Mouse (Mus musculus): ENCODE measurements around the gene Arid5a.

Arid5a gene

DNA sequence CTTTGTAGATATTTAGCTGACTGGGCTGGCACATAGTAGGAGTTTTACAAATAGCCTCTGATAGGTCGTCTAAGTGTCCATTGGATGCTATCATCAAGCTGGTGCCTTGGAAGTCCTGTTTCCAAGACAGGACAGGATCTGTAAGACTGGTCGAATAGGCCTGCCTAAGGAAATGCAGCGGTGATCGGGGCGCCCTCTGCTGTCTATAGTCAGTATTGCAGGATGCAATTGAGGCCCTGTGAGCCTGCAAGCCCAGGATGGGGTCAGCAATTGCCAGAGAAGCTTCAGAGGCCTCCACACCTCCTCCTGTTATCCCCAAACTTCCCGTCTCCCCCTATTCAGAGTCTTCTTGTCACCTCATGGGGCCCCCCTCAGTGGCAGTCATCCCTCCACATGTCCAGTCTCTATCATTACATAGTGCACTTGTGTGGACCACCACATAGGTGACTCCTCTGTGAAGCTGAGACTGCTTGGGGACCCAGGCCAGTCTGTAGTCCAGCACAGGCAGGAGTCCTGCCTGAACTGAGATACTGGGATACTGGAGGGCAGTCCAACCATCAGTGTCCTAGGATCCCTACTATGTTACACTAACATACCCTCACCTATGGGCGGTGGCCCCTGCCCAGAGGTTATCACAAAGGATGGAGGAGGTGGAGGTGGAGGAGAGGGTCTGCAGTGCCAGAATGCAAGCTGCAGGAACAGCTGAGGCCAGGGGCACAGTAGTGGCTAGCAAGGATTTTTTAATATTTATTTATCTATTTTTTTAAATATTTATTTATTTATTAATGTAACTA is 30.1 kb upstream of the Arid5a start:
- in situ Hi-C loops (cut with MboI; ENCODE audit: low pct_unique_long_range_greater_than_20kb in 1 of 2, low sequenced_read_pairs in 2 of 2, unreplicated experiment in 1 of 2), result no loop called here

GRCm38 (mm10) chr1:36279202-36279601 is 28.3 kb upstream of the Arid5a start:
- in situ Hi-C loops (cut with MboI; ENCODE audit: low pct_unique_long_range_greater_than_20kb in 1 of 2, low sequenced_read_pairs in 2 of 2, unreplicated experiment in 1 of 2), result no loop called here

- in situ Hi-C loops (cut with MboI; ENCODE audit: low pct_unique_long_range_greater_than_20kb in 1 of 2, low sequenced_read_pairs in 2 of 2, unreplicated experiment in 1 of 2), result no loop called here
Observed at GRCm38 (mm10) chr1:36280938-36281337, 26.6 kb upstream of the Arid5a start.

GRCm38 (mm10) chr1:36281849-36282248 is 25.7 kb upstream of the Arid5a start:
- in situ Hi-C loops (cut with MboI; ENCODE audit: low pct_unique_long_range_greater_than_20kb in 1 of 2, low sequenced_read_pairs in 2 of 2, unreplicated experiment in 1 of 2), result no loop called here

GRCm38 (mm10) chr1:36293470-36293869 is 14.1 kb upstream of the Arid5a start:
- in situ Hi-C loops (cut with MboI; ENCODE audit: low pct_unique_long_range_greater_than_20kb in 1 of 2, low sequenced_read_pairs in 2 of 2, unreplicated experiment in 1 of 2), result no loop called here

DNA sequence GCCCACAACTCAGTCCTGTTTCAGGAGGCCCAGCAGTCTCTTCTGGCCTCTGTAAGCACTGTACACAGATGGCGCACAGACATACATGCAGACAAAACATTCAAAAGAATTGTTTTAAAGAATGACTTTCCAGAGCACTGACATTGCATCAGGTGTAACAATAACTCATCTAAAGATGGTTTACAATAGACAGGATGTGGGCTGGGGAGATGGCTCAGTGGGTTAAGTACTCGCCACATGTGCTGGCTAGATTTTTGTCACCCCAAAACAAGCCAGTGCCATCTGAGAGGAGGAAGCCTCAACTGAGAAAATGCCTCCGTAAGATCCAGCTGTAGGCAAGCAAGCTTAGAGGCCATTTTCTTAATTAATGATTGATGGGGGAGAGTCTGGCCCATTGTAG is 13.1 kb upstream of the Arid5a start:
- in situ Hi-C loops (cut with MboI; ENCODE audit: low pct_unique_long_range_greater_than_20kb in 1 of 2, low sequenced_read_pairs in 2 of 2, unreplicated experiment in 1 of 2), result no loop called here

- in situ Hi-C loops (cut with MboI; ENCODE audit: low pct_unique_long_range_greater_than_20kb in 1 of 2, low sequenced_read_pairs in 2 of 2, unreplicated experiment in 1 of 2), result no loop called here
Observed at GRCm38 (mm10) chr1:36296466-36297149, 10.9 kb upstream of the Arid5a start.

DNA sequence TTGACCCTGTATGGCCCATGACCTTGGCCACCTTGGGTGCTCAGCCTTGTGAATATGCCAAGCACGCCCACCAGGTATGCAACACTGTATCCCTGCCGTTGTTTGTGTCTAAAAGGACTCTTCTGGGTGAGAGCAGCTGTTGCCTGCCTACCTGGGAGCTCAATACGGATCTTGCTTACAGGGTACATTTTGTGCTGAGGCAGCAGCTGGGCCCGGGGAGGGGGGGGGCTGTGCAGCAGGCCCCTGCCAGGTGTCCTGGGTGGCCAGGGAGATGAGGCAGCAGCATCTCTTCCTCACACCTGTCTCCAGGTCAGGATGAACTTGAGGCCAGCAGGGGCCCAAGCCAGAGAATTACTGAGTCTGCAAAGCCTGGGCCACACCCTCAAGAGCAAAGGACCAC is 9.4 kb upstream of the Arid5a start:
- in situ Hi-C loops (cut with MboI; ENCODE audit: low pct_unique_long_range_greater_than_20kb in 1 of 2, low sequenced_read_pairs in 2 of 2, unreplicated experiment in 1 of 2), result no loop called here

DNA sequence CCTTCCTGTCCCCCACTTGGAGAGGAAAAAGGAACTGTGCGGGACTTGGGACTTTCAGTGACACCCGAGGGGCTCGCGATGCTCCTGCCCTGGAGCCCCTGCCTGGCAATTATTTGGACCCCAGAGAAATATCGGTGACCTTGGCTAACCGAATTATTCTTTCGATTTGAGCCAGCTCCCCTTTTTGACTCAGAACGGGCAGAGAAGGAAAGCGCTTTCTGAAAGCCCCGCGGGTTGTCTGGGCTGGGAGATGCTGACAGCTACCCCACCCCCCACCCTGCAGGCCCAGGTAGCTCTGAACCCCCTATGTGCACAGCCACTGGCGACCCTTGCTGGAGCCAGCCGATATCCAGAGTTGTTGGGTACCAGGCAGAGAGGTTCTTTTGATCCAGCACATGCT is 8.4 kb upstream of the Arid5a start:
- in situ Hi-C loops (cut with MboI; ENCODE audit: low pct_unique_long_range_greater_than_20kb in 1 of 2, low sequenced_read_pairs in 2 of 2, unreplicated experiment in 1 of 2), result no loop called here

DNA sequence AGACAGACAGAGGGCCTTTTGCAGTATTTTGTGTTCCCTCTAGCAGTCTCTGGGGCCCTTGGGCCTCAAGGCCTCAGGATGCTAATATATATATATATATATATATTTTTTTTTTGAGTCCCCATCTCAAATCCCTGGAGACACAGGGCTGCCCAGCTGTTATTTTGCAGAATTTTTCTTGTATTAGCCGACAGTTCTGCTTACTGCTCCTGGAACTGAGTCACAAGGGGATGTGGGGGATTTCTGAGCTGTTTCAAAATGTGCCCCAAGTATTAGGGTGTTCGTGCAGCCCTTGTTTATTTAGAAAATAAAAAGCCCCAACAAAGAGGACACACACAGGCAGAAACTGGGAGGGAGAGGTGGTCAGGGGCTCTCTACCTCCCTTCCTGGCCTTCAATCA is 7.9 kb upstream of the Arid5a start:
- in situ Hi-C loops (cut with MboI; ENCODE audit: low pct_unique_long_range_greater_than_20kb in 1 of 2, low sequenced_read_pairs in 2 of 2, unreplicated experiment in 1 of 2), result no loop called here

DNA sequence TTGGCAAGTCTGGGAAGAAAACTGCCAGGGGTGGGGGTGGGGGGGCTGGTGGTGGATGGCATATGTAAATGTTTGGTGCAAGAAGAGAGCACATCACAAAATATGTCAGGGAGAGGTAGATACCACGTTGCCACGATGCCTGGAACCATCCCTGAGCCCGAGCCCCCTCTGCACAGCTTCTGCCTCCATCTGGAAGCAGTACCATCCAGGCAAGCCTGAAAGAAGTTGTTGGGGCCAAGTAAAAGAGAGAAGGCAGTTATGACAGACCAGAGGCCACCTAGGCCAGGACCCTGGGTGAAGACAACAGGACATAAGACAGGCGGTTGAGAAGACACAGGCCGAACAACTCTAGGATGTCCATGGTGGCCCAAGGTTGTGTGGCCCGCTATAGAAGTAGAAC is 7.0 kb upstream of the Arid5a start:
- in situ Hi-C loops (cut with MboI; ENCODE audit: low pct_unique_long_range_greater_than_20kb in 1 of 2, low sequenced_read_pairs in 2 of 2, unreplicated experiment in 1 of 2), result no loop called here

- in situ Hi-C loops (cut with MboI; ENCODE audit: low pct_unique_long_range_greater_than_20kb in 1 of 2, low sequenced_read_pairs in 2 of 2, unreplicated experiment in 1 of 2), result no loop called here
Observed at GRCm38 (mm10) chr1:36302273-36302672, 5.3 kb upstream of the Arid5a start.

DNA sequence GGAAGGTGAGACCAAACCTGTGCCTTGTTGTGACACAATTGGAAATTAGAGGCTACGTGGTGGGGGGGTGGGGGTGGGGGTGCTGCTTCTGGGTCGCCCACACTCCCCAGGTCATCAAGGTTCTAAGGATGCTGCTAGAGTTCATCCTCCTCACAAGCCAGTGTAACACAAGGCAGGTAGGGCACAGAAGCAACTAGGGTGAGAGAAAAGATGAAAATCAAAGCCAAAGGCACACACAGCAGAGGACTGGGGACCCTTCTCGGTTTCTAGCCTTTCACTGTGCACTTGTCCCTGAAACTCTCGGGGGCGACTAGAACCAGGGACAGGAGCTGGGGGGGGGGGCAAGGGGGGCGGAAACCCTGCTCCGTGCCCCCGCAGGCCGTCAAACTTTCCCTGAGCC is 4.6 kb upstream of the Arid5a start:
- in situ Hi-C loops (cut with MboI; ENCODE audit: low pct_unique_long_range_greater_than_20kb in 1 of 2, low sequenced_read_pairs in 2 of 2, unreplicated experiment in 1 of 2), result no loop called here

DNA sequence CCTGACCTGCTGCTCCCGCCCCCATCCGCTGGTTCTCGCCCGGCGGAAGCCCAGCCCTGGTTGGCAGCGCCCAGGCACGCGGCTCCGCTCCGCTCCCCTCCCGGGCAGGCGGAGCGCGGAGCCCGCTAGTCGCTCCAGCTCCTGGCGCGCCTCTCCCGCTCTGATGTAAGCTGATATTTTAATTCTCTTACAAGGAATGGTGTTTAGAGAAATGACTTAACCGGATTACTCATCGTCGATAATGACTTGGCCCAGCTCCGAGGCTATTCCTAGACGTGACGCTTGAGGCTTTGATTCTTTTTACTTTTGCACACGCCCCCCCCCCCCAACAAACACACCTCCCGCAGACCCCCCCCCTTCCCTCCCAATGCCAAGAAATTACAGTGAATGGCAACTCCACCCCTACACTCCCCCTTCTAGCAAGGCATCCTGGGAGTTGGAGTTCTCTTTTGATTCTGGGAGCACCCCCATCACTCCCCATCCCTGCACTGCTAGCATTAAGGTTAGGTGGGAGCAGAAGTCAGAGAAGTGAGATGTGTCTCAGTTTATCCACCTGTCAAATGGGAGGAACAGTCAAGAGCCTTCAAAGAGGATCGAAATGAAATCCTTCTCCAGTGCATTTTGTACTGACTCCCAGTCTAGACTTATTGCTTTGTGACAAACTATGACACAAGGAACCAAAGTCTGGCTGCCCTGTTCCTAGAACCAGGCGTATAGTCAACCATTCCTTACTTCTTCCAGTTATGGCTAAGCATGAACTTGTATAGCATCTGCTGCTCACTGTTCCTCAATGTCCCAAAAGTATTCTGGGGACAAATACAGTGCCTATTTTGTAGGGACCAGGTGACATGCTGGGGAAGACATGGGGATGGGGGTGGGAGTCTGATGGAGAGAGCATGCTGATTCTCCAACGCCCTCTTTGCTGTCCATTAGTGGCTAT is 3.9 kb upstream of the Arid5a start:
- in situ Hi-C loops (cut with MboI; ENCODE audit: low pct_unique_long_range_greater_than_20kb in 1 of 2, low sequenced_read_pairs in 2 of 2, unreplicated experiment in 1 of 2), result no loop called here

- in situ Hi-C loops (cut with MboI; ENCODE audit: low pct_unique_long_range_greater_than_20kb in 1 of 2, low sequenced_read_pairs in 2 of 2, unreplicated experiment in 1 of 2), result no loop called here
Observed at GRCm38 (mm10) chr1:36304764-36305163, 2.8 kb upstream of the Arid5a start.

- in situ Hi-C loops (cut with MboI; ENCODE audit: low pct_unique_long_range_greater_than_20kb in 1 of 2, low sequenced_read_pairs in 2 of 2, unreplicated experiment in 1 of 2), result no loop called here
Observed at GRCm38 (mm10) chr1:36306120-36306519, 1.4 kb upstream of the Arid5a start.

DNA sequence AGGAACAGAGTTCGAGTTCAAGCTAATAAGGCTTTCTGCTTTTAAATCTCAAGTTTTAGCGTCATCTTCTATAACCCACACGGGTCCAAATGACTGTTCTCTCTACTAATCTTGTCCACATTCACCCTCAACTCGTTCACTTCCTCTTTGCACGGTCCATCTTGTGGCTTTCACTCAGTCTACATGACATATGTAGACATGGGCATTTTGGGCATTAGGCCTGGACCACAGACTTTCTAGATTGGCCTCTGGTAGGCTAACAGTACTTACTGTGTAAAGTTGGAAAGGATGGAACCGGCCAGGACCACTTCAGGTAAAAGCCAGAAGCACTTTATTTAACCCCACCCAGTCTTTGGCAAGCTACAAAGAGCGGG is 425 bp upstream of the Arid5a start:
- in situ Hi-C loops (cut with MboI; ENCODE audit: low pct_unique_long_range_greater_than_20kb in 1 of 2, low sequenced_read_pairs in 2 of 2, unreplicated experiment in 1 of 2), result no loop called here

GRCm38 (mm10) chr1:36308451-36308901 is 943 bp downstream of the Arid5a start:
- in situ Hi-C loops (cut with MboI; ENCODE audit: low pct_unique_long_range_greater_than_20kb in 1 of 2, low sequenced_read_pairs in 2 of 2, unreplicated experiment in 1 of 2), result no loop called here

DNA sequence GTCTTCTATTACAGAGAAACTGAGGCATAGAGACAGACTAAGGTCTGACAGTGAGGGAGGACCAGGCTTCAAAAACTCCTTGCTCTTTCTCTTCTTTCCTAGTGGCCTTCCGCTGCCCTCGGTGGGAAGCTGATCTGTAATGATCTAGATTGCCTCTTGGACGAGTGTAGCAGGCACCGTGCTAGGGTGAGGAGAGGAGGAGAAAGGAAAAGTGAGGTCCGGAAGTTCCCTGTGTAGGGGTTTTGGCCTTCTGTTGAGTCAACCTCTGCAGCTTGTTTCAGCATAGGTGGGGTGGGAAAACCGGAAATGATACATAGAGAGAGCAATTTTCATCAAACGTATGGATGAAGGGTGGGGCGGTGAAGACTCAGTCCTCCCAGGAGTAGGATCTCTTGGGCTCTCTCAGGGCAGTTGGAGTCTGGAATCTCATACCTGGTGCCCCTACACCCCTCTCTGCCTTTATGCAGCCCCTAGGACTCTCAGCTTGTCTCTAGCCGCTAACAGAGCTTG is 1.5 kb downstream of the Arid5a start:
- in situ Hi-C loops (cut with MboI; ENCODE audit: low pct_unique_long_range_greater_than_20kb in 1 of 2, low sequenced_read_pairs in 2 of 2, unreplicated experiment in 1 of 2), result no loop called here
